Mouse (Mus musculus) kidney, postnatal 10 days (tissue): ENCODE measurements around the gene Obox3.
"Not testable (repeated sequence)": the region's sequence is repeated elsewhere in the genome, so short reads cannot be mapped to it uniquely, and the experiment has no call there.

ENCODE experiments used
- DNase-seq: peaks from one replicate; pipeline ENCODE4 v3.0.0; 2021; ENCODE audit warnings: mixed read lengths

Obox3 gene

GRCm38 (mm10) chr7:15639802-15640201 is at the start of gene Obox3:
Obox3 (minus strand) TSS chr7:15639902.
- not testable (repeated sequence) for DNase-seq

DNA sequence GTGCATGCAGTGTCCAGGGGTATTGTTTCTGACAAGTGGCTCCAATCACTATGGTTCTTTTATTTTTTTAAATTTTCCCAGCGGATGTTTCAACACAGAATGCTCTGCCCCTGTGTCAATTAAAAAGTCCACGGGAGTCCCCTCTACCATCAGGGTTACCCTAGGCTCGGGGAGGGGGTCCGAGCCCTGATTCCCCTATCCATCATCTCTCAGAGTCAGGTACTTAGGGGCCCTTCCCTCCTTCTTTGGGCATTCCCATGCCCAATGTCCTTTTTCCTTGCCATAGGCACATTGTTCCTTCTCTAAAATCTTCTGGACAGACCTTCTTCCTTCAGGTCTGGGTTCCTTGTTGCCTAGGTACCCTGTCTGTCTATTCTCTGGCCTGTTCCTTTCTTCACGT is 130.3 kb downstream of the Obox3 start:
- DNase-seq: not testable (repeated sequence)
